ENCODE assay signal across 20 mouse cellular contexts in genomic region chr1:165185116-165185515, GRCm38 (mm10). TPM values are rescaled to one million over a fixed set of nuclear protein-coding genes. Genes with fewer than 3 reads are reported as not detected.
A peak's percentile ranks its signal among the peaks of the same experiment; 100 is the strongest.
DNase-seq lines count a peak whose midpoint lies in the region; ATAC-seq lines count a peak whose summit lies in the region.
"Had no signal": no experiment of that assay in that cellular context is flagged by ENCODE, and none has a peak within 500 bp of the region (broad histone marks: within the 10 kb centered on the region; RNA-seq: fewer than 3 reads in every experiment).

No protein-coding gene starts in this region.

- H3K36me3 ChIP-seq in heart, embryonic 16.5 days (ENCODE audit: control insufficient read depth, insufficient read depth), result peaks cover 29% of the 10 kb centered on the region
- H3K36me3 ChIP-seq: neural tube, embryonic 15.5 days had no signal

- no peak overlapping the region for H3K9ac ChIP-seq in heart, embryonic 16.5 days (ENCODE audit: low read length)
- H3K9ac ChIP-seq: embryonic facial prominence, embryonic 13.5 days; forebrain, embryonic 12.5 days; liver, embryonic 13.5 days; neural tube, embryonic 15.5 days had no signal

- H3K4me3 ChIP-seq in heart, embryonic 16.5 days (ENCODE audit: low read length), result no peak overlapping the region
- H3K4me3 ChIP-seq: embryonic facial prominence, embryonic 13.5 days; forebrain, embryonic 12.5 days; liver, embryonic 13.5 days; megakaryocyte, embryonic 14.5 days; neural tube, embryonic 15.5 days had no signal

- ATAC-seq in heart, embryonic 16.5 days (replicated peaks; ENCODE audit: extremely low read depth, insufficient read depth, low FRiP score), result 0 out of 2 replicates have a peak, but pooled peaks have one; percentile 21
- ATAC-seq: activated CD4-positive, CD25-positive, alpha-beta regulatory T cell, adult 4 months; inflammation-experienced regulatory T-cells, adult 6 months had no signal

- WGBS in heart, embryonic 16.5 days, result 54% methylated on average over 7 of the region's 7 CpGs

- no peaks in the 10 kb centered on the region for H3K9me3 ChIP-seq in heart, embryonic 16.5 days (replicated peaks; ENCODE audit: control insufficient read depth, low read length)
- H3K9me3 ChIP-seq: embryonic facial prominence, embryonic 13.5 days; forebrain, embryonic 12.5 days; liver, embryonic 13.5 days; megakaryocyte, embryonic 14.5 days; neural tube, embryonic 15.5 days had no signal

- H3K27me3 ChIP-seq in heart, embryonic 16.5 days (ENCODE audit: control insufficient read depth, insufficient read depth, low read length), result no peaks in the 10 kb centered on the region
- H3K27me3 ChIP-seq: embryonic facial prominence, embryonic 13.5 days; forebrain, embryonic 12.5 days; liver, embryonic 13.5 days; megakaryocyte, embryonic 14.5 days; neural tube, embryonic 15.5 days had no signal

- H3K4me1 ChIP-seq in heart, embryonic 16.5 days (ENCODE audit: control insufficient read depth, insufficient read depth, low read length), result peaks cover 7% of the 10 kb centered on the region
- H3K4me1 ChIP-seq: embryonic facial prominence, embryonic 13.5 days had no signal

- DNase-seq in heart, postnatal 36 days, result no peak
- peak; percentile 29 for DNase-seq in testis, postnatal 10 days (ENCODE audit: low spot score)
- no peak for DNase-seq in testis, postnatal 14 days (ENCODE audit: low spot score)
- DNase-seq in lung, adult 18-20 months, result peak; percentile 79 to 88
- DNase-seq in urinary bladder, postnatal 36 days (ENCODE audit: low spot score in 2 of 2), result no peak
- DNase-seq in layer of hippocampus, postnatal 14 days (ENCODE audit: low spot score in 2 of 2), result no peak
- DNase-seq: cerebellum, postnatal 14 days; liver, embryonic 13.5 days had no signal

- no peak overlapping the region for H3K27ac ChIP-seq in heart, embryonic 16.5 days (ENCODE audit: low read length)
- H3K27ac ChIP-seq: embryonic facial prominence, embryonic 13.5 days; forebrain, embryonic 12.5 days; liver, embryonic 13.5 days; neural tube, embryonic 15.5 days had no signal

- intact Hi-C loops in heart, postnatal 36 days (cut with DNase I), result no loop called here

- H3K4me2 ChIP-seq in heart, embryonic 16.5 days (ENCODE audit: low read depth, low read length), result no peak overlapping the region
- H3K4me2 ChIP-seq: embryonic facial prominence, embryonic 13.5 days; forebrain, embryonic 12.5 days; liver, embryonic 13.5 days; neural tube, embryonic 15.5 days had no signal

RNA-seq across cellular contexts. Expression of gene Sft2d2, which starts 9.1 kb away (rescaled TPM):
- 19.2 and 19.6 TPM in 2 replicates for polyA plus RNA-seq in heart, embryonic 16.5 days (2015; fragmentation: Nextera tagmentation; extraction: Ambion mirVana)
- total RNA-seq in heart, postnatal 36 days (2021), result 10 to 100 TPM; 14.8 to 17.2 TPM
- total RNA-seq in layer of hippocampus, postnatal 14 days (2021), result 1 to 10 TPM; 8.3 to 9.7 TPM

RNA-seq across cellular contexts. Expression of gene Tbx19, which starts 24.5 kb away (rescaled TPM):
- polyA plus RNA-seq in heart, embryonic 16.5 days (2015; fragmentation: Nextera tagmentation; extraction: Ambion mirVana), result 0.09 and 0.53 TPM in 2 replicates
- not detected for total RNA-seq in heart, postnatal 36 days (2021)
- not detected for total RNA-seq in layer of hippocampus, postnatal 14 days (2021)
- total RNA-seq: gastrocnemius, adult 18-20 months; heart, adult 8-10 months; hematopoietic stem cell, adult 5-6 weeks; layer of hippocampus, postnatal 10 days; left cerebral cortex, postnatal 36 days had no signal
- polyA plus RNA-seq: activated CD4-positive, CD25-positive, alpha-beta regulatory T cell, adult 4 months; embryonic facial prominence, embryonic 13.5 days; forebrain, embryonic 12.5 days; inflammation-experienced regulatory T-cells, adult 6 months; neural tube, embryonic 15.5 days had no signal

RNA-seq across cellular contexts. Expression of gene Tiprl, which starts 51.7 kb away (rescaled TPM):
- polyA plus RNA-seq in heart, embryonic 16.5 days (2015; fragmentation: Nextera tagmentation; extraction: Ambion mirVana), result 93.4 and 94.0 TPM in 2 replicates
- total RNA-seq in heart, postnatal 36 days (2021), result 10 to 100 TPM; 34.0 to 38.0 TPM
- 10 to 100 TPM; 60.8 to 62.5 TPM for total RNA-seq in layer of hippocampus, postnatal 14 days (2021)

Comparison
In these comparisons a context has a peak if more than half of its experiments do, and no peak if none do; other contexts are left out.
1. DNase-seq: peak in testis, postnatal 10 days (single experiment) and lung, adult 18-20 months (2 of 2); none in heart, postnatal 36 days (0 of 2), testis, postnatal 14 days (single experiment), urinary bladder, postnatal 36 days (0 of 2) and layer of hippocampus, postnatal 14 days (0 of 2).